Mouse (Mus musculus) naive thymus-derived CD4-positive, alpha-beta T cell, adult 2 months (primary cell): ENCODE results near the gene Ylpm1.

Experiments used
- DNase-seq: peaks from one replicate; pipeline ENCODE4 v3.0.0-alpha.2; 2011; ENCODE audit warnings: low read depth

Ylpm1 gene

GRCm38 (mm10) chr12:85110011-85110697, 114.0 kb downstream of the Ylpm1 start:
- no peak for DNase-seq

GRCm38 (mm10) chr12:85110698-85111592, 114.8 kb downstream of the Ylpm1 start, which contains the start of the genes Prox2 and Dlst:
Gene Prox2, minus strand, starts transcription at chr12:85110759.
Gene Dlst, plus strand, starts transcription at chr12:85110833.
- DNase-seq: peak; percentile 85

- DNase-seq: no peak
These were observed 116.6 kb downstream of the Ylpm1 start for GRCm38 (mm10) chr12:85112550-85113251.

- DNase-seq: no peak
These were observed 117.2 kb downstream of the Ylpm1 start for GRCm38 (mm10) chr12:85113337-85113736.

GRCm38 (mm10) chr12:85113917-85114316, 117.8 kb downstream of the Ylpm1 start:
- no peak for DNase-seq

GRCm38 (mm10) chr12:85115678-85116077, 119.6 kb downstream of the Ylpm1 start:
- no peak for DNase-seq
